Mouse (Mus musculus): ENCODE measurements at regions not wholly inside any gene's neighbourhood (a gene's known extent, or its start where the extent isn't known, plus 50 kb on each side); places are given as distances from the start of the nearest gene placed in this dataset.

- H3K36me3 ChIP-seq (ENCODE audit: control insufficient read depth, insufficient read depth, low read length): no peaks in the 10 kb centered on the region
Measured at GRCm38 (mm10) chr2:171285719-171286394, 554.2 kb downstream of the Dok5 start.

GRCm38 (mm10) chr2:171280132-171280531 is 548.5 kb downstream of the Dok5 start:
- H3K4me1 ChIP-seq (ENCODE audit: control insufficient read depth, insufficient read depth, insufficient read length, low read length): no peaks in the 10 kb centered on the region
- H3K27me3 ChIP-seq (ENCODE audit: control insufficient read depth, insufficient read depth, low read length): no peaks in the 10 kb centered on the region
- no peak overlapping the region for H3K27ac ChIP-seq (ENCODE audit: insufficient read depth, low read depth, low read length)
- H3K36me3 ChIP-seq (ENCODE audit: control insufficient read depth, insufficient read depth, low read length): no peaks in the 10 kb centered on the region
- no peak for TF ChIP-seq CTCF (IDR thresholded peaks at IDR 0.05; ENCODE audit: extremely low read depth, insufficient read length, insufficient replicate concordance, low read depth, low read length)
- no peak for TF ChIP-seq POLR2A (IDR thresholded peaks at IDR 0.05; ENCODE audit: low read depth, low read length)
- WGBS: 62% methylated on average over 3 of the region's 3 CpGs
- no peak overlapping the region for H3K4me3 ChIP-seq (ENCODE audit: low read depth, low read length)

More at GRCm38 (mm10) chr2:171285719-171286394, 554.2 kb downstream of the Dok5 start:
- Histone ChIP-seq H3K27ac (ENCODE audit: insufficient read depth, low read depth, low read length) (no peak overlapping the region), H3K4me1 (ENCODE audit: control insufficient read depth, insufficient read depth, insufficient read length, low read length) (no peaks in the 10 kb centered on the region), H3K27me3 (ENCODE audit: control insufficient read depth, insufficient read depth, low read length) (no peaks in the 10 kb centered on the region), H3K4me3 (ENCODE audit: low read depth, low read length) (no peak overlapping the region)
- no peak for TF ChIP-seq CTCF (IDR thresholded peaks at IDR 0.05; ENCODE audit: extremely low read depth, insufficient read length, insufficient replicate concordance, low read depth, low read length)
- no peak for TF ChIP-seq POLR2A (IDR thresholded peaks at IDR 0.05; ENCODE audit: low read depth, low read length)
- 41% methylated on average over 6 of the region's 6 CpGs for WGBS

- Histone ChIP-seq H3K36me3 (ENCODE audit: control insufficient read depth, insufficient read depth, low read length) (no peaks in the 10 kb centered on the region), H3K27me3 (ENCODE audit: control insufficient read depth, insufficient read depth, low read length) (no peaks in the 10 kb centered on the region), H3K4me1 (ENCODE audit: control insufficient read depth, insufficient read depth, insufficient read length, low read length) (no peaks in the 10 kb centered on the region), H3K27ac (ENCODE audit: insufficient read depth, low read depth, low read length) (no peak overlapping the region), H3K4me3 (ENCODE audit: low read depth, low read length) (no peak overlapping the region)
- WGBS: 78% methylated on average over 3 of the region's 3 CpGs
- no peak for TF ChIP-seq POLR2A (IDR thresholded peaks at IDR 0.05; ENCODE audit: low read depth, low read length)
- no peak for TF ChIP-seq CTCF (IDR thresholded peaks at IDR 0.05; ENCODE audit: extremely low read depth, insufficient read length, insufficient replicate concordance, low read depth, low read length)
Measured at GRCm38 (mm10) chr2:171279319-171279718, 547.7 kb downstream of the Dok5 start.

- Histone ChIP-seq H3K27me3 (ENCODE audit: control insufficient read depth, insufficient read depth, low read length) (no peaks in the 10 kb centered on the region), H3K27ac (ENCODE audit: insufficient read depth, low read depth, low read length) (no peak overlapping the region), H3K4me3 (ENCODE audit: low read depth, low read length) (no peak overlapping the region), H3K36me3 (ENCODE audit: control insufficient read depth, insufficient read depth, low read length) (no peaks in the 10 kb centered on the region), H3K4me1 (ENCODE audit: control insufficient read depth, insufficient read depth, insufficient read length, low read length) (no peaks in the 10 kb centered on the region)
- 49% methylated on average over 10 of the region's 10 CpGs for WGBS
- no peak for TF ChIP-seq POLR2A (IDR thresholded peaks at IDR 0.05; ENCODE audit: low read depth, low read length)
- TF ChIP-seq CTCF (IDR thresholded peaks at IDR 0.05; ENCODE audit: extremely low read depth, insufficient read length, insufficient replicate concordance, low read depth, low read length): no peak
Measured at GRCm38 (mm10) chr2:171253194-171253593, 521.6 kb downstream of the Dok5 start.

GRCm38 (mm10) chr2:171245391-171245790 is 513.8 kb downstream of the Dok5 start:
- TF ChIP-seq CTCF (IDR thresholded peaks at IDR 0.05; ENCODE audit: extremely low read depth, insufficient read length, insufficient replicate concordance, low read depth, low read length) (no peak), POLR2A (IDR thresholded peaks at IDR 0.05; ENCODE audit: low read depth, low read length) (no peak)
- WGBS: 49% methylated on average over 4 of the region's 4 CpGs
- no peak overlapping the region for H3K27ac ChIP-seq (ENCODE audit: insufficient read depth, low read depth, low read length)

GRCm38 (mm10) chr2:171242356-171242755 is 510.7 kb downstream of the Dok5 start:
- no peak overlapping the region for H3K27ac ChIP-seq (ENCODE audit: insufficient read depth, low read depth, low read length)
- WGBS: 74% methylated on average over 5 of the region's 5 CpGs
- no peaks in the 10 kb centered on the region for H3K36me3 ChIP-seq (ENCODE audit: control insufficient read depth, insufficient read depth, low read length)
- no peaks in the 10 kb centered on the region for H3K4me1 ChIP-seq (ENCODE audit: control insufficient read depth, insufficient read depth, insufficient read length, low read length)
- no peak for TF ChIP-seq POLR2A (IDR thresholded peaks at IDR 0.05; ENCODE audit: low read depth, low read length)
- no peak for TF ChIP-seq CTCF (IDR thresholded peaks at IDR 0.05; ENCODE audit: extremely low read depth, insufficient read length, insufficient replicate concordance, low read depth, low read length)
- no peaks in the 10 kb centered on the region for H3K27me3 ChIP-seq (ENCODE audit: control insufficient read depth, insufficient read depth, low read length)
- no peak overlapping the region for H3K4me3 ChIP-seq (ENCODE audit: low read depth, low read length)

More at GRCm38 (mm10) chr2:171245391-171245790, 513.8 kb downstream of the Dok5 start:
- no peaks in the 10 kb centered on the region for H3K27me3 ChIP-seq (ENCODE audit: control insufficient read depth, insufficient read depth, low read length)
- H3K4me3 ChIP-seq (ENCODE audit: low read depth, low read length): no peak overlapping the region
- no peaks in the 10 kb centered on the region for H3K4me1 ChIP-seq (ENCODE audit: control insufficient read depth, insufficient read depth, insufficient read length, low read length)
- no peaks in the 10 kb centered on the region for H3K36me3 ChIP-seq (ENCODE audit: control insufficient read depth, insufficient read depth, low read length)

GRCm38 (mm10) chr2:171237276-171237960 is 505.8 kb downstream of the Dok5 start:
- Histone ChIP-seq H3K4me3 (ENCODE audit: low read depth, low read length) (no peak overlapping the region), H3K27ac (ENCODE audit: insufficient read depth, low read depth, low read length) (no peak overlapping the region), H3K36me3 (ENCODE audit: control insufficient read depth, insufficient read depth, low read length) (no peaks in the 10 kb centered on the region), H3K4me1 (ENCODE audit: control insufficient read depth, insufficient read depth, insufficient read length, low read length) (no peaks in the 10 kb centered on the region), H3K27me3 (ENCODE audit: control insufficient read depth, insufficient read depth, low read length) (no peaks in the 10 kb centered on the region)
- WGBS: 54% methylated on average over 8 of the region's 8 CpGs
- TF ChIP-seq POLR2A (IDR thresholded peaks at IDR 0.05; ENCODE audit: low read depth, low read length) (no peak), CTCF (IDR thresholded peaks at IDR 0.05; ENCODE audit: extremely low read depth, insufficient read length, insufficient replicate concordance, low read depth, low read length) (no peak)
